Mouse (Mus musculus) thymus, adult 2 months (tissue): ENCODE results near the gene Rasip1.

Source experiments
- CTCF ChIP-seq: fragments of 200-500 bp; IDR thresholded peaks from 2 replicates; pipeline ENCODE4 v1.5.1; 2012; ENCODE audit warnings: mild to moderate bottlenecking, control low read depth, low read length, moderate library complexity, borderline replicate concordance; ENCODE audit not compliant: control insufficient read depth, poor library complexity, insufficient read depth; ENCODE audit errors: extremely low read depth
- POLR2A ChIP-seq: fragments of 200-500 bp; IDR thresholded peaks from 2 replicates; pipeline ENCODE4 v1.6.1; 2012; ENCODE audit warnings: mild to moderate bottlenecking, low read length, control low read depth, moderate library complexity; ENCODE audit not compliant: control insufficient read depth, poor library complexity, insufficient read depth; ENCODE audit errors: extremely low read depth

- TF ChIP-seq CTCF (no peak), POLR2A (no peak)
These were observed 16.9 kb downstream of the Rasip1 start for GRCm38 (mm10) chr7:45644183-45644582.
